Mouse (Mus musculus) gastrocnemius, postnatal 14 days (tissue): Measurements from ENCODE around the gene Osmr. TPM values are rescaled to one million over a fixed set of nuclear protein-coding genes. Genes with fewer than 3 reads are reported as not detected.

Experiments
- total RNA-seq, 2 experiments: library from RNA; stranded (reverse); gene quantifications; 2 replicates each; pipeline ENCODE4 v1.2.3; 2021

Gene Osmr
- total RNA-seq, 2 experiments from 2014 or later = 4.2 to 5.9 TPM

Other genes with a start within 250 kb of the Osmr start
- gene Rictor, start 166.6 kb downstream of the Osmr start, total RNA-seq = 1 to 10 TPM; 8.0 to 8.8 TPM
- 10 to 100 TPM; 40.2 to 52.2 TPM for gene Lifr, start 215.6 kb upstream of the Osmr start, total RNA-seq